Comparison of ENCODE assay signal across 19 mouse cellular contexts in genomic region chr6:83857476-83857875, GRCm38 (mm10). TPM values are rescaled to one million over a fixed set of nuclear protein-coding genes. Genes with fewer than 3 reads are reported as not detected.
DNase-seq lines count a peak whose midpoint lies in the region; TF ChIP-seq lines count a peak whose summit lies in the region.
"Had no signal": no experiment of that assay in that cellular context is flagged by ENCODE, and none has a peak within 500 bp of the region (broad histone marks: within the 10 kb centered on the region; RNA-seq: fewer than 3 reads in every experiment).

No protein-coding gene starts in this region.

- intact Hi-C loops in gastrocnemius, adult 2 months (cut with DNase I) = no loop called here

- peak; percentile 44 for DNase-seq in gastrocnemius, adult 2 months
- no peak for DNase-seq in gastrocnemius, postnatal 4 days (ENCODE audit: low spot score in 2 of 2)
- peak; percentile 55 for DNase-seq in layer of hippocampus, adult 11-12 months (ENCODE audit: low spot score)
- DNase-seq in layer of hippocampus, postnatal 25 days (ENCODE audit: extremely low spot score in 1 of 2, low spot score in 1 of 2) = no peak
- peak; percentile 36 for DNase-seq in right cerebral cortex, adult 18-20 months
- DNase-seq in right cerebral cortex, postnatal 36 days (ENCODE audit: low spot score in 2 of 2) = no peak
- DNase-seq in telencephalon, adult 2 months (ENCODE audit: low read depth, low spot score) = peak; percentile 60
- no peak for DNase-seq in Muller cell, postnatal 12 days (ENCODE audit: inconsistent ontology term)
- DNase-seq: adrenal gland, postnatal 10 days; lung, embryonic 14.5 days; spleen, adult 18-20 months; thymus, postnatal 14 days had no signal

- no peak for TF ChIP-seq CTCF in gastrocnemius, adult 2 months (IDR thresholded peaks at IDR 0.05)

- peak overlapping the region; percentile 78 for H3K27ac ChIP-seq in gastrocnemius, adult 2 months
- H3K27ac ChIP-seq: heart, embryonic 13.5 days; hindbrain, embryonic 14.5 days; liver, embryonic 12.5 days; macrophage; midbrain, embryonic 12.5 days had no signal

- no peak overlapping the region for H3K4me3 ChIP-seq in gastrocnemius, adult 2 months
- H3K4me3 ChIP-seq: erythroblast, embryonic 14.5 days; heart, embryonic 13.5 days; liver, embryonic 12.5 days; midbrain, embryonic 12.5 days; myocyte had no signal

RNA-seq across cellular contexts. Expression of gene Zfp638, which starts 9.4 kb away (rescaled TPM):
- total RNA-seq in gastrocnemius, adult 2 months (2021) = 10 to 100 TPM; 50.4 to 52.1 TPM
- 10 to 100 TPM; 61.7 to 82.4 TPM for total RNA-seq in gastrocnemius, postnatal 4 days (2021)
- 100 to 1,000 TPM; 123 to 138 TPM for total RNA-seq in layer of hippocampus, postnatal 25 days (2021)

RNA-seq across cellular contexts. Expression of gene Paip2b, which starts 25.9 kb away (rescaled TPM):
- 100 to 1,000 TPM in 1 of 2 experiments, 10 to 100 TPM in 1; 89.1 to 102 TPM for total RNA-seq in gastrocnemius, adult 2 months (2021)
- total RNA-seq in gastrocnemius, postnatal 4 days (2021) = 10 to 100 TPM; 32.6 to 32.7 TPM
- total RNA-seq in layer of hippocampus, postnatal 25 days (2021) = 10 to 100 TPM; 41.1 to 45.5 TPM

Comparison
In these comparisons a context has a peak if more than half of its experiments do, and no peak if none do; other contexts are left out.
1. DNase-seq: peak in gastrocnemius, adult 2 months (single experiment), layer of hippocampus, adult 11-12 months (single experiment), right cerebral cortex, adult 18-20 months (single experiment) and telencephalon, adult 2 months (single experiment); none in gastrocnemius, postnatal 4 days (0 of 2), layer of hippocampus, postnatal 25 days (0 of 2), right cerebral cortex, postnatal 36 days (0 of 2) and Muller cell, postnatal 12 days (single experiment).